In genomic region chr17:56818067-56818636, GRCm38 (mm10) we compare ENCODE assay signal across 10 mouse cellular contexts. TPM values are rescaled to one million over a fixed set of nuclear protein-coding genes. Genes with fewer than 3 reads are reported as not detected.
DNase-seq lines count a peak whose midpoint lies in the region; ATAC-seq and TF ChIP-seq lines count a peak whose summit lies in the region.
"Had no signal": no experiment of that assay in that cellular context is flagged by ENCODE, and none has a peak within 500 bp of the region (broad histone marks: within the 10 kb centered on the region; RNA-seq: fewer than 3 reads in every experiment).

No protein-coding gene starts in this region.

- H3K36me3 ChIP-seq in ES-Bruce4 (ENCODE audit: control insufficient read depth, insufficient read depth, low read length, poor library complexity, severe bottlenecking): no peaks in the 10 kb centered on the region
- no peaks in the 10 kb centered on the region for H3K36me3 ChIP-seq in hindbrain, postnatal 0 days (ENCODE audit: insufficient read depth, low read length)
- no peaks in the 10 kb centered on the region for H3K36me3 ChIP-seq in liver, postnatal 0 days (replicated peaks; ENCODE audit: insufficient read depth, low read length)

- no peaks in the 10 kb centered on the region for H3K9me3 ChIP-seq in ES-Bruce4 (replicated peaks; ENCODE audit: control insufficient read depth, insufficient read depth, low read length, poor library complexity, severe bottlenecking)
- H3K9me3 ChIP-seq in hindbrain, postnatal 0 days (ENCODE audit: low read length): no peaks in the 10 kb centered on the region
- H3K9me3 ChIP-seq in liver, postnatal 0 days (ENCODE audit: low read length): no peaks in the 10 kb centered on the region

- 0 out of 2 replicates have a peak, but pooled peaks have one; percentile 3 for ATAC-seq in hindbrain, postnatal 0 days
- peak; percentile 44; the same call in 1 of the 2 replicates for ATAC-seq in liver, postnatal 0 days
- ATAC-seq: Patski had no signal

- TF ChIP-seq POLR2A in ES-Bruce4 (IDR thresholded peaks at IDR 0.05; ENCODE audit: insufficient read depth, low read length): peak; percentile 40

- H3K27ac ChIP-seq in ES-Bruce4 (ENCODE audit: insufficient read depth, low read length): peak overlapping the region; percentile 24
- no peak overlapping the region for H3K27ac ChIP-seq in hindbrain, postnatal 0 days
- H3K27ac ChIP-seq in liver, postnatal 0 days (ENCODE audit: low read depth): no peak overlapping the region

- intact Hi-C loops in gastrocnemius, postnatal 14 days (cut with DNase I; ENCODE audit: low total_unique reads): no loop called here
- intact Hi-C loops in gastrocnemius, postnatal 36 days (cut with DNase I): no loop called here
- intact Hi-C loops in left cerebral cortex, postnatal 4 days (cut with DNase I): loop anchor here (10.0 kb wide), 1 partner anchor 427 kb away; the partner anchor contains the start of genes Gpr108 and Trip10

- no peak overlapping the region for H3K4me2 ChIP-seq in hindbrain, postnatal 0 days (ENCODE audit: low read depth, low read length)
- H3K4me2 ChIP-seq in liver, postnatal 0 days (ENCODE audit: low read depth, low read length): no peak overlapping the region

- no peak overlapping the region for H3K9ac ChIP-seq in ES-Bruce4 (ENCODE audit: low read depth, poor library complexity, severe bottlenecking)
- H3K9ac ChIP-seq in hindbrain, postnatal 0 days (replicated peaks; ENCODE audit: low read length): no peak overlapping the region
- no peak overlapping the region for H3K9ac ChIP-seq in liver, postnatal 0 days (replicated peaks)

- no peaks in the 10 kb centered on the region for H3K27me3 ChIP-seq in ES-Bruce4 (ENCODE audit: control insufficient read depth, insufficient read depth, low read length, poor library complexity, severe bottlenecking)
- H3K27me3 ChIP-seq in hindbrain, postnatal 0 days (ENCODE audit: insufficient read depth, low read length): no peaks in the 10 kb centered on the region
- H3K27me3 ChIP-seq in liver, postnatal 0 days (ENCODE audit: insufficient read depth, low read length): peaks cover 3% of the 10 kb centered on the region; the same call in 1 of the 2 replicates
- H3K27me3 ChIP-seq: Patski had no signal

- peaks cover 10% of the 10 kb centered on the region for H3K4me1 ChIP-seq in ES-Bruce4 (ENCODE audit: control insufficient read depth, insufficient read depth, low read length)
- peaks cover 11% of the 10 kb centered on the region for H3K4me1 ChIP-seq in hindbrain, postnatal 0 days (ENCODE audit: insufficient read depth, low read length)
- H3K4me1 ChIP-seq in liver, postnatal 0 days (ENCODE audit: insufficient read depth): peaks cover 3% of the 10 kb centered on the region; the same call in 1 of the 2 replicates

- no peak for TF ChIP-seq CTCF in ES-Bruce4 (IDR thresholded peaks at IDR 0.05; ENCODE audit: low read depth, low read length)
- no peak for TF ChIP-seq CTCF in hindbrain, postnatal 0 days (IDR thresholded peaks at IDR 0.05; ENCODE audit: low read depth)
- no peak for TF ChIP-seq CTCF in liver, postnatal 0 days (IDR thresholded peaks at IDR 0.05; ENCODE audit: low read depth)

- 40% methylated on average over 11 of the region's 11 CpGs for WGBS in hindbrain, postnatal 0 days
- WGBS in liver, postnatal 0 days (ENCODE audit: insufficient replicate concordance): 45% methylated on average over 11 of the region's 11 CpGs

- peak; percentile 37 for DNase-seq in gastrocnemius, postnatal 14 days
- no peak for DNase-seq in gastrocnemius, postnatal 36 days
- peak; percentile 46 for DNase-seq in hindbrain, postnatal 0 days (ENCODE audit: low spot score)
- DNase-seq in liver, postnatal 0 days: peak; percentile 78
- no peak for DNase-seq in left cerebral cortex, postnatal 4 days
- no peak for DNase-seq in T-cell, adult 2 months (ENCODE audit: low spot score)
- DNase-seq in adrenal gland, adult 8-10 months: no peak

- H3K4me3 ChIP-seq in ES-Bruce4 (ENCODE audit: low read depth, low read length): peak overlapping the region; percentile 20
- no peak overlapping the region for H3K4me3 ChIP-seq in hindbrain, postnatal 0 days (ENCODE audit: low read length)
- no peak overlapping the region for H3K4me3 ChIP-seq in liver, postnatal 0 days (ENCODE audit: low read depth, low read length)

- no peak; the same call in 1 of the 2 replicates for TF ChIP-seq EP300 in ES-Bruce4 (IDR thresholded peaks at IDR 0.05; ENCODE audit: insufficient read depth, low read depth, low read length)
- TF ChIP-seq EP300 in liver, postnatal 0 days (IDR thresholded peaks at IDR 0.05; ENCODE audit: low read depth): no peak

RNA-seq across cellular contexts. Expression of gene Rfx2, which starts 12.7 kb away (rescaled TPM):
- 1 to 10 TPM; 3.3 to 4.7 TPM for total RNA-seq in gastrocnemius, postnatal 14 days (2021)
- total RNA-seq in gastrocnemius, postnatal 36 days (2021): 1 to 10 TPM; 1.8 to 2.5 TPM
- polyA plus RNA-seq in ES-Bruce4 (2011; ENCODE audit: insufficient read depth, insufficient read length, low read depth, missing spikeins): 27.5 and 30.5 TPM in 2 replicates
- 4.9 and 9.8 TPM in 2 replicates for total RNA-seq in hindbrain, postnatal 0 days (2014; rRNA removed)
- polyA plus RNA-seq in hindbrain, postnatal 0 days (2015; fragmentation: Nextera tagmentation; extraction: Ambion mirVana): 3.7 and 4.4 TPM in 2 replicates
- 3.1 and 3.6 TPM in 2 replicates for polyA plus RNA-seq in liver, postnatal 0 days (2015; fragmentation: Nextera tagmentation; extraction: Ambion mirVana)
- total RNA-seq in left cerebral cortex, postnatal 4 days (2021): 1 to 10 TPM; 2.4 to 3.4 TPM
- 1 to 10 TPM; 5.5 to 9.5 (median 6.8) TPM for total RNA-seq in adrenal gland, adult 8-10 months (2022)

RNA-seq across cellular contexts. Expression of gene Prr22, which starts 48.1 kb away (rescaled TPM):
- total RNA-seq in gastrocnemius, postnatal 14 days (2021): under 1 TPM in 1 of 2 experiments, not detected in 1; 0.14 TPM
- total RNA-seq in gastrocnemius, postnatal 36 days (2021): under 1 TPM in 1 of 2 experiments, not detected in 1; 0.12 TPM
- polyA plus RNA-seq in ES-Bruce4 (2011; ENCODE audit: insufficient read depth, insufficient read length, low read depth, missing spikeins): not detected in 2 replicates
- 0.21 and 2.6 TPM in 2 replicates for total RNA-seq in hindbrain, postnatal 0 days (2014; rRNA removed)
- 0.46 and 0.87 TPM in 2 replicates for polyA plus RNA-seq in hindbrain, postnatal 0 days (2015; fragmentation: Nextera tagmentation; extraction: Ambion mirVana)
- 0.20 and 0.23 TPM in 2 replicates for polyA plus RNA-seq in liver, postnatal 0 days (2015; fragmentation: Nextera tagmentation; extraction: Ambion mirVana)
- total RNA-seq in left cerebral cortex, postnatal 4 days (2021): 1 to 10 TPM; 1.2 TPM
- total RNA-seq in adrenal gland, adult 8-10 months (2022): 1 to 10 TPM in 1 of 4 experiments, under 1 TPM in 3; 0.28 to 1.4 (median 0.53) TPM

RNA-seq across cellular contexts. Expression of gene Dus3l, which starts 53.6 kb away (rescaled TPM):
- 10 to 100 TPM; 12.9 to 13.2 TPM for total RNA-seq in gastrocnemius, postnatal 14 days (2021)
- total RNA-seq in gastrocnemius, postnatal 36 days (2021): 10 to 100 TPM; 13.4 to 16.1 TPM
- polyA plus RNA-seq in ES-Bruce4 (2011; ENCODE audit: insufficient read depth, insufficient read length, low read depth, missing spikeins): 18.4 and 18.9 TPM in 2 replicates
- total RNA-seq in hindbrain, postnatal 0 days (2014; rRNA removed): 79.0 and 96.5 TPM in 2 replicates
- 85.9 and 90.0 TPM in 2 replicates for polyA plus RNA-seq in hindbrain, postnatal 0 days (2015; fragmentation: Nextera tagmentation; extraction: Ambion mirVana)
- polyA plus RNA-seq in liver, postnatal 0 days (2015; fragmentation: Nextera tagmentation; extraction: Ambion mirVana): 9.1 TPM in 2 replicates
- total RNA-seq in left cerebral cortex, postnatal 4 days (2021): 10 to 100 TPM; 80.0 to 90.4 TPM
- total RNA-seq in adrenal gland, adult 8-10 months (2022): 10 to 100 TPM; 37.4 to 58.6 (median 47.0) TPM

RNA-seq across cellular contexts. Expression of gene Acsbg2, which starts 56.1 kb away (rescaled TPM):
- not detected for total RNA-seq in gastrocnemius, postnatal 14 days (2021)
- total RNA-seq in gastrocnemius, postnatal 36 days (2021): not detected
- polyA plus RNA-seq in ES-Bruce4 (2011; ENCODE audit: insufficient read depth, insufficient read length, low read depth, missing spikeins): 0.46 and 0.68 TPM in 2 replicates
- total RNA-seq in hindbrain, postnatal 0 days (2014; rRNA removed): not detected in 2 replicates
- polyA plus RNA-seq in hindbrain, postnatal 0 days (2015; fragmentation: Nextera tagmentation; extraction: Ambion mirVana): not detected in 2 replicates
- not detected in 2 replicates for polyA plus RNA-seq in liver, postnatal 0 days (2015; fragmentation: Nextera tagmentation; extraction: Ambion mirVana)
- not detected for total RNA-seq in left cerebral cortex, postnatal 4 days (2021)
- under 1 TPM in 3 of 4 experiments, not detected in 1; 0.22 to 0.40 (median 0.23) TPM for total RNA-seq in adrenal gland, adult 8-10 months (2022)
- polyA plus RNA-seq: embryonic facial prominence, embryonic 11.5 days; Patski had no signal

RNA-seq across cellular contexts. Expression of gene 1700061G19Rik, which starts 57.1 kb away (rescaled TPM):
- not detected for total RNA-seq in gastrocnemius, postnatal 14 days (2021)
- not detected for total RNA-seq in gastrocnemius, postnatal 36 days (2021)
- polyA plus RNA-seq in ES-Bruce4 (2011; ENCODE audit: insufficient read depth, insufficient read length, low read depth, missing spikeins): 8.0 and 8.4 TPM in 2 replicates
- not detected in 2 replicates for total RNA-seq in hindbrain, postnatal 0 days (2014; rRNA removed)
- polyA plus RNA-seq in hindbrain, postnatal 0 days (2015; fragmentation: Nextera tagmentation; extraction: Ambion mirVana): 0.34 and 0.35 TPM in 2 replicates
- polyA plus RNA-seq in liver, postnatal 0 days (2015; fragmentation: Nextera tagmentation; extraction: Ambion mirVana): 0.04 TPM in 1 of 2 replicates, not detected in the other
- total RNA-seq in left cerebral cortex, postnatal 4 days (2021): under 1 TPM; 0.16 to 0.56 TPM
- 1 to 10 TPM in 3 of 4 experiments, under 1 TPM in 1; 0.34 to 1.7 (median 1.3) TPM for total RNA-seq in adrenal gland, adult 8-10 months (2022)
- polyA plus RNA-seq: Patski had no signal

Comparison
In these comparisons a context has a peak if more than half of its experiments do, and no peak if none do; other contexts are left out.
1. DNase-seq: peak in gastrocnemius, postnatal 14 days (single experiment), hindbrain, postnatal 0 days (single experiment) and liver, postnatal 0 days (single experiment); none in gastrocnemius, postnatal 36 days (0 of 2), left cerebral cortex, postnatal 4 days (single experiment), T-cell, adult 2 months (single experiment) and adrenal gland, adult 8-10 months (single experiment).